Mouse (Mus musculus) stomach, embryonic 16.5 days (tissue): Measurements from ENCODE around the gene Isy1. TPM values are rescaled to one million over a fixed set of nuclear protein-coding genes. Genes with fewer than 3 reads are reported as not detected.

ENCODE experiments used
- ATAC-seq: fragments of 200-750 bp; cut with Nextera tagmentation; 2 replicates; pipeline ENCODE4 v1.8.0; 2017; ENCODE audit warnings: moderate number of reproducible peaks, moderate TSS enrichment; ENCODE audit not compliant: insufficient read depth, low FRiP score
- H3K27ac ChIP-seq: fragments of 300-500 bp; sonication (generic); 2 replicates; pipeline ENCODE4 v1.5.1; 2014; ENCODE audit warnings: low read length
- H3K27me3 ChIP-seq: fragments of 300-500 bp; sonication (generic); 2 replicates; pipeline ENCODE4 v1.6.1; 2014; ENCODE audit warnings: low read length, control low read depth, mixed read lengths; ENCODE audit not compliant: control insufficient read depth, insufficient read depth
- H3K36me3 ChIP-seq: fragments of 300-500 bp; sonication (generic); 2 replicates; pipeline ENCODE4 v1.6.1; 2014; ENCODE audit warnings: low read length; ENCODE audit not compliant: control insufficient read depth, insufficient read depth
- H3K4me1 ChIP-seq: fragments of 300-500 bp; sonication (generic); 2 replicates; pipeline ENCODE4 v1.6.1; 2014; ENCODE audit warnings: low read length, control low read depth, mixed read lengths; ENCODE audit not compliant: control insufficient read depth, insufficient read depth
- H3K4me2 ChIP-seq: fragments of 300-500 bp; sonication (generic); 2 replicates; pipeline ENCODE4 v1.6.1; 2014; ENCODE audit warnings: low read depth, low read length, mixed read lengths
- H3K4me3 ChIP-seq: fragments of 300-500 bp; sonication (generic); replicated peaks from 2 replicates; pipeline ENCODE4 v1.5.1; 2014; ENCODE audit warnings: mild to moderate bottlenecking, low read length
- H3K9ac ChIP-seq: fragments of 300-500 bp; sonication (generic); 2 replicates; pipeline ENCODE4 v1.6.1; 2014; ENCODE audit warnings: low read length
- H3K9me3 ChIP-seq: fragments of 300-500 bp; sonication (generic); replicated peaks from 2 replicates; pipeline ENCODE4 v1.6.1; 2016; ENCODE audit warnings: low read length, control low read depth; ENCODE audit not compliant: control insufficient read depth
- WGBS: fragments of 180-500 bp; shearing (Covaris S2); extraction: QIAGEN DNeasy Blood & Tissue Kit; methylation state at CpG from one replicate; pipeline ENCODE4 v1.1.7; 2014; 5-methylcytosine and 5-hydroxymethylcytosine counted together
- polyA plus RNA-seq: library from polyadenylated mRNA; unstranded; fragments of >200 nt; fragmentation: Nextera tagmentation; extraction: Ambion mirVana; gene quantifications from 2 replicates; pipeline ENCODE4 v1.2.1, GENCODE M21; 2015

The Isy1 gene
- polyA plus RNA-seq, 1 experiment from 2014 or later: 48.1 TPM

DNA sequence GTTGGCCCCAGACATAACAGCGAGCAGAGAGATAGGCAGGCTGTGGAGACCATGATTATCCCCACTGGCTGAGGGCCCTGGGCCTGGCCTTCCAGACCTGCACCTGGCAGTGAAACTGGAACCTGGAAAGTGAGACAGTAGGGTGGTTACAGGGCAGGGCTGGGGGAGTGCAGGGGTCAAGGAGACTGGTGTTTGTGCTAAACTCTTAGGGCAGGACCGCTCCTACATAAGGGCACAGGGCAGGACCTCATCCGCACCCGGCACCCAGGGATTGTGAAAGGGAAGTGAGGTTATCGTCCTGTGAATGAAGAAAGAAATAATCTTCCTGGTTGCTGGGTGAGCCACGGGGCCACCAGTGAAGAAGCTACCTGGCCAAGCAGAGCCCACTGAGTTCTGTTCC lies 48.8 kb downstream of the Isy1 start:
- no peaks in the 10 kb centered on the region for H3K36me3 ChIP-seq
- ATAC-seq: no peak
- H3K9me3 ChIP-seq: no peaks in the 10 kb centered on the region
- 79% methylated on average over 6 of the region's 6 CpGs for WGBS
- no peak overlapping the region for H3K4me2 ChIP-seq
- peak overlapping the region; percentile 44 for H3K9ac ChIP-seq
- H3K27ac ChIP-seq: peak overlapping the region; percentile 81
- H3K4me1 ChIP-seq: peaks cover 18% of the 10 kb centered on the region
- H3K27me3 ChIP-seq: no peaks in the 10 kb centered on the region
- no peak overlapping the region for H3K4me3 ChIP-seq

DNA sequence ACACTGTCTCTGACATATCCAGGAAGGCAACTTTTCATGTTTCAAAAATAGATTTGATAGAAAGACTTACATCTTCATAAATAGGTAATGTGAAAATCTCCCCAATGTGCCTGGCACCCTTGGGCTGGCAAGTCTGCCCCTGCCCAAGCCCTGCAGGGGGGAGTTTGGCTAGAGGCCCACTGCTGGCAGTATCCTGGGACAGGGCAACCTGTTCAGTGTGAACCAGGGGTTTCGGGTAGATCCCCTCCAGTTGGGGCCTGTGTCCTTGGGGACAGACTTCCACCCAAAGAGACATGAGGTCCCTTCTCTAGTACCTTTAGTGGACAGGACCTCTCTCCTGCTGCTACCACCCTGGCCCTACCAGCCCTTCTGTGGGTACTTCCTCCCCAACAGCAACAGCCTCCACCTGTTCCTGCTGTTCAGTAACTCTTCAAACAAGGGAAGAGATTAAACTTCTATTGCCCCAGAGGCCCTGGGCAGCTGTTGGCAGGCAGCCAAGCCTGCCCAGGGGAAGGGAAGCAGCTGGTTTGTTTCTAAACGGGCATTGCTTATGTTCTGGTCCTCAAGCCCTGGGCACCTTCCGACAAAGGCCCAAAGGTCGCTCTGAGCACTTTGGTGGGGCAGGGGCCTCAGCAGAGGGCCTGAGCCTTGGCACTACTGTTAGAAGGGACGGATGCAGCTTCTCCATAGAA lies 49.6 kb downstream of the Isy1 start:
- Histone ChIP-seq H3K9ac (peak overlapping the region; percentile 44), H3K36me3 (no peaks in the 10 kb centered on the region), H3K27ac (peak overlapping the region; percentile 81), H3K4me3 (no peak overlapping the region), H3K9me3 (no peaks in the 10 kb centered on the region), H3K4me2 (no peak overlapping the region), H3K4me1 (peaks cover 18% of the 10 kb centered on the region), H3K27me3 (no peaks in the 10 kb centered on the region)
- 27% methylated on average over 5 of the region's 5 CpGs for WGBS
- peak; percentile 85 for ATAC-seq

DNA sequence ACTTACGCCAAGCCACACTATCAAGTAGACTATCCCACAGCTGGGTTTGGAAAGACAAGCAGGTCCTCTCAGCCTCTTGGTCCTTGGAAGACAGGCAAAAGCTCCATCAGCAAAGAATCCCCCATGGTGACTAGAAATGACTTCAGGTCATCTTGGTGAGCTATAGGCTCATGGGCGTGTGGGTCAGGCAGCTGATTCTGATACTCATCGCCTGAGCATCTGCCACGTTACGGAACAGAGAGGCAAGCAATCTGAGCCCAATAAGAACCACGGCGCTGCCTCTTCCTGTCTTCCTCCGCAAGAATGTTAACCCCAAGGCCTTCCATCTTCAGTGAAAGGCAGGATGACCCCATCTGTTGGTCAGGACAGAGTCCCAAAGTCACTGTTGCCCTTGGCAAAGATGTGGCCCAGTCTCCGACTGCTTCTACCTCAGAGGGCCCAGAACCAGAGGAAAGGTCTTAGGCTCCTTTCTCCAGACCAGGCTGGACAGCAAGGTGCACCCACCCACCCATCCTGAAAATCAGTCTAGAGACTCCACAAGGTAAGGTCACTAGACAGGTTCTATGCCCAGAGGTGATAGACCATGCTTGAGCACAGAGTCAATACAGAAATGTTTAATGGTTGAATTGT lies 50.2 kb downstream of the Isy1 start:
- no peak overlapping the region for H3K4me2 ChIP-seq
- no peaks in the 10 kb centered on the region for H3K27me3 ChIP-seq
- H3K4me3 ChIP-seq: no peak overlapping the region
- WGBS: 93% methylated on average over 9 of the region's 9 CpGs
- H3K9me3 ChIP-seq: no peaks in the 10 kb centered on the region
- H3K9ac ChIP-seq: no peak overlapping the region
- no peaks in the 10 kb centered on the region for H3K36me3 ChIP-seq
- no peak for ATAC-seq
- H3K4me1 ChIP-seq: peaks cover 18% of the 10 kb centered on the region
- H3K27ac ChIP-seq: peak overlapping the region; percentile 81

DNA sequence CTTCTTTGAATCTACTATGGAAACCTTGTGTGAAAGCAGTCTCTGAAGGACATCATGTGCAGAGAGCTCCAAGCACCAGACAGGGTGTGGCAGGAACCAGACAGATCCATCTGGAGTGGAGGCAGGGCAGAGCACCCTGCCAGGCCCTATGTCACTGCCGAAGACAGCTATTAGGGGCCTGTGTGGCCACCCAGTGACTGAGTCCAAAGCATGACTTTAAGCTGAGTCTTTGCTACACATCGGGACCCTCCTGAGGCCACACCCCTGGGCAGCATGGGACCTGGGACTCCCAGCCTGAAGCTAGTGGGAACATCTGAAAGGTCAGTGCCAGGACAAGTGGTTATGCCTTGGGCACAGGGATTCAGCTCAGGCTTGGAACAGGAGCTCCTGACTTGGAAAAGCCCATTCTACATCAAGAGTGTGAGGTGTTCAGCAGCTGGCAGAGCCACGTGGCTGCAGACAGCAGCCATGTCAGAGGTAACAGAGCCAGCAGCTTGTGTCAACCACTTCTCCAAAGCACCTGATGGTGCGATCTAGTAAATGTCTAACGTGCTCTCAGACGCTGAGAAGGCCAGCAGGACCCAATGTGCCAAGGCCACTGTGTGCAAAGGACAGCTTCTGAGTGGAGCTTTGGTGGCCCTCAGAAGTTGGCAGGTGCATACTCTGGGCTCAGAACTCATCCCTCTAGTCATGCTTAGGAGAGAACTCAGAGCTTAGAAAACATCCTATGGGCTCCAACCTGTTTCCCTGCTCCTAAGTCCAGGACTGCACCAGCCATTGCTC lies 51.3 kb downstream of the Isy1 start:
- Histone ChIP-seq H3K9me3 (no peaks in the 10 kb centered on the region), H3K27ac (no peak overlapping the region), H3K4me2 (no peak overlapping the region), H3K4me3 (no peak overlapping the region), H3K9ac (no peak overlapping the region), H3K27me3 (no peaks in the 10 kb centered on the region), H3K36me3 (no peaks in the 10 kb centered on the region), H3K4me1 (peaks cover 18% of the 10 kb centered on the region)
- 75% methylated on average over 6 of the region's 6 CpGs for WGBS
- no peak for ATAC-seq

DNA sequence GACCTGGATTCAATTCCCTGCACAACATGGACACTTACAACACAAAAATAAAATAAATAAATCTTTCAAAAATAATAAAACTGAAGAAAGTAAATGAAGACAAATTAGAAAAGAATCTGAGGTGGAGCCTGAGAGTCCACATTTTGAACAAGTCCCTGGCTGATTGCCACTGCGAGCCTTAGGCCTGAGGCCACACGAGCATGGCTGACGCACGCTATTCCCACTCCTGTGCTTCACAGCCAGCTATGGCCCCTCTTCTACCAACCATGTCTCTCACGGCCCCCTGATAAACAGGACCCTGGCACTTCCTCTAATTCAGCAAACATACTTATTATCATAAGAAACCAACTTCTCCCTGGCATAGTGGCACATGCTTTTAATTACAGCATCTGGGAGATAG lies 52.0 kb downstream of the Isy1 start:
- no peaks in the 10 kb centered on the region for H3K36me3 ChIP-seq
- no peaks in the 10 kb centered on the region for H3K27me3 ChIP-seq
- H3K4me3 ChIP-seq: no peak overlapping the region
- no peak for ATAC-seq
- H3K9me3 ChIP-seq: no peaks in the 10 kb centered on the region
- 75% methylated on average over 5 of the region's 5 CpGs for WGBS
- no peak overlapping the region for H3K27ac ChIP-seq
- peaks cover 18% of the 10 kb centered on the region for H3K4me1 ChIP-seq
- H3K9ac ChIP-seq: no peak overlapping the region
- H3K4me2 ChIP-seq: no peak overlapping the region

DNA sequence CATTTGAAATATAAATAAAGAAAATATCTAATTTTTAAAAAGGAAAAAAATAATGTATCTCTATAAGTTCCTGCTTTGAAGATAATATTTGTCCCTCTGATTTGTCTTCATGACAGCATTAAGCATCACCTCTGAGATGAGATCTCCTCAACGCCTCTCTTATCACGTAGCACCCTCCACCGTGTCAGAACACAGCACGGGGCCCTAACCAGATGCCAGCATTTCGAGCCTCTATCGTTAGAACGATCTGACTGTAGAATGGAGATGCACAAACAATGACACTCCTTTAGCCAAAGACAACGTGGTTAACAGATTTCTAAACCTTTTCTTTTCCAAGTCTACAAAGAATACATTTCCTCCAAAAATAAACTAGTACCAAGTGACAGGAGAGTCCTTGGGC lies 54.6 kb downstream of the Isy1 start:
- Histone ChIP-seq H3K36me3 (no peaks in the 10 kb centered on the region), H3K9ac (no peak overlapping the region), H3K27me3 (no peaks in the 10 kb centered on the region), H3K4me3 (no peak overlapping the region), H3K4me1 (no peaks in the 10 kb centered on the region), H3K9me3 (no peaks in the 10 kb centered on the region), H3K27ac (no peak overlapping the region), H3K4me2 (no peak overlapping the region)
- no peak for ATAC-seq
- WGBS: 74% methylated on average over 8 of the region's 8 CpGs

DNA sequence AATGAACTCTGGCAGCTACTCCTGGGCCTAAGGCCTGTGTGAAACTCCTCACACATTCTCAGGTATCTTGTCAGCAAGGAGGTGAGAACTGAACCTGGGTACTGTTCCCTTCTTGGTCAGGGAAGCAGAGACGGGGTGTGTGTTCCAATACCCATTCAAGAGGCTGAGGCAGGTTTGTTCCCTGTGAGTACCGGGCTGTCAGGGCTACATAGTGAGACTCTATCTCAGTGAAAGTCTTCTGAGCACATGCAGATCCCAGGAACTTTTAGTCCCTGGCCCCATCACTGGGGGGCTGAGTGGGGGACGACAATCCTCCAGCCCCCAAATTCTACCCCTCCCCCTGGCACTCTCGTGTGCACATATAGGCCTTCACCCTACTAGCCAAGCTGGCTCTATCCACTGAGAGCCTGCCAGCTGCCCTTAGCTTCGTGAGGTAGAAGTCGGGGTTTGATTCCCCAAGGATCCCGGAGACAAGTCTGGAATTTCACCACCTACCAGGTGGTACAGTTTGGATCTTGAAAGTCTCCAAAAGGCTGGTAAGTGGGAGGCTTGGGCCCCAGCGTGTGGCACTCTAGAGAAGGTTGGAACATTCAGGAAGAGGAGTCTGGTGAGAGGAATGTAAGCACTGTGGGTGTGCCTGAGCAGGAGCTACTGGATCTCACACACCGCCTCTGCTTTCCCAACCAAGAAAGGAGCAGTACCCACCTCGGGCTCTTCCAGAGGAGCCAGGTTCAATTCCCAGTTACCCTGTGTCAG lies 57.9 kb downstream of the Isy1 start:
- no peaks in the 10 kb centered on the region for H3K36me3 ChIP-seq
- no peak overlapping the region for H3K4me3 ChIP-seq
- H3K9me3 ChIP-seq: no peaks in the 10 kb centered on the region
- no peaks in the 10 kb centered on the region for H3K27me3 ChIP-seq
- WGBS: 82% methylated on average over 10 of the region's 10 CpGs
- no peak overlapping the region for H3K4me2 ChIP-seq
- no peak for ATAC-seq
- H3K4me1 ChIP-seq: no peaks in the 10 kb centered on the region
- H3K9ac ChIP-seq: no peak overlapping the region
- no peak overlapping the region for H3K27ac ChIP-seq

DNA sequence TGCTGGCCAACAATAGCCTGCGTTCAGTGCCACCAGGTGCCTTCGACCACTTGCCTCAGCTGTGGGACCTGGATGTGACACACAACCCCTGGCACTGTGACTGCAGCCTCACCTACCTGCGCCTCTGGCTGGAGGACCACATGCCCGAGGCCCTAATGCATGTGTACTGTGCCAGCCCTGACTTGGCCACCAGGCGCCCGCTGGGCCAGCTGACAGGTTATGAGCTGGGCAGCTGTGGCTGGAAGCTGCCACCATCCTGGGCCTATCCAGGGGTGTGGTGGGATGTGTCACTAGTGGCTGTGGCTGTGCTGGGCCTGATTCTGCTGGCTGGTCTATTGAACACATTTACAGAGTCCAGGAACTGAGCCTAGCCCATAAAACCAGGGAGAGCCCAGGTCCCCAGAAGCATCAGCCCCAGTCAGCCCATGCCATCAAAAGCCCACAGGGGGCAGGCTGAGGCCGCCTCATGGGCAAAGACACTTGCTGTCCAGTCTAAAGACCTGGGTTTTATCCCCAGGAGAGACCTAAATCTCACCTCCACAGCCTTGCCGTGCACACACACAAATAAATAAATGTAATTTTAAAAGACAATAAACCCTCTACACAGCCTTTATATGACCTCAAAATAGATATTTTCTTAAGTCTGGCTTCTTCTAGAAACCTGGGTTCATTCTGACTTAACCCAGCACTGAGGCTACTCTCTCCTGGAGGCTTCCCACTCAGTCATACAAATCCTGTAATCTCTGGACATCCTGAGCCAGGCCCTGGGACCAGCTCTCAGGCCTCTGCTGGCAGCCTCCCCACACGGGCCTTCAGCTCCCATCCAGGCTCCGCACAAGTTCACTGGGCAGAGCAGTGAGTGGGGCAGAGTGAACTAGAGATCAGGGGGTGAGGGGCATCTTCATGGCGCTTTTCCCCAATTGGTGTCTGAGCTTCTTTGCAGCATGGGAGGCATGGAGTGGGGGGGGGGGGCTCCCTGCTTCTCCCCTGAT lies 59.1 kb downstream of the Isy1 start:
- WGBS: 82% methylated on average over 11 of the region's 11 CpGs
- no peaks in the 10 kb centered on the region for H3K9me3 ChIP-seq
- no peaks in the 10 kb centered on the region for H3K27me3 ChIP-seq
- H3K9ac ChIP-seq: no peak overlapping the region
- no peaks in the 10 kb centered on the region for H3K36me3 ChIP-seq
- H3K4me1 ChIP-seq: no peaks in the 10 kb centered on the region
- H3K4me2 ChIP-seq: no peak overlapping the region
- no peak overlapping the region for H3K27ac ChIP-seq
- peak; percentile 29; the same call in 1 of the 2 replicates for ATAC-seq
- H3K4me3 ChIP-seq: no peak overlapping the region
